Mouse (Mus musculus): Measurements from ENCODE around the gene Actbl2. TPM values are rescaled to one million over a fixed set of nuclear protein-coding genes. Genes with fewer than 3 reads are reported as not detected.

Actbl2 gene
- polyA plus RNA-seq, 1 experiment from 2014 or later: not detected

DNA sequence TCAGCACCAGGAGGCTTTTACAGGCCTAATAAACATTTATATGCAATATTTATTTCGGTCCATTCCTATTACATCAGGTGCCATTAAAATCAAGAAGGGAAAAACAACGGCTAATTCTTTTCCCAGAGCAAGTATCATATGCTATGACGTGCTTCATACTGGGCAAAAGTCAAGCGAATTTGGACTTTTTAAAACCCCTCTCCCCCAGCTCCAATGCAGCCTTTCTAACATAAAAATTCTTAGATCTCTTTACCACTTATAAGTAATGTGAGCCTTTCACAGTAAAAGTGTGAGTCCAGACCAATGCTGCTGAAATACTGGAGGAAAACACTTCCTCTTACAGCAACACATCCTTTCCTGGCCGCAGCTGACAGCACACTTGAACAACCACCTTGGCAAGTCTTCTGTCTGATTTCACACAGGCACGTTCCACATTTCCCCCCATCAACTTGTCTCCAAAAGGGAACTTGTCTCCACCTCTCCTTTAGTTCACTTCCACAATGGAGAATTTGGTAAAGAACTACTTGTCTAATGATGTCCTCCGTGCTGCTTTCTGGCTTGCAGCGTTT, 44.4 kb downstream of the Actbl2 start:
- 81% methylated on average over 8 of the region's 8 CpGs for WGBS
- ATAC-seq: no peak

DNA sequence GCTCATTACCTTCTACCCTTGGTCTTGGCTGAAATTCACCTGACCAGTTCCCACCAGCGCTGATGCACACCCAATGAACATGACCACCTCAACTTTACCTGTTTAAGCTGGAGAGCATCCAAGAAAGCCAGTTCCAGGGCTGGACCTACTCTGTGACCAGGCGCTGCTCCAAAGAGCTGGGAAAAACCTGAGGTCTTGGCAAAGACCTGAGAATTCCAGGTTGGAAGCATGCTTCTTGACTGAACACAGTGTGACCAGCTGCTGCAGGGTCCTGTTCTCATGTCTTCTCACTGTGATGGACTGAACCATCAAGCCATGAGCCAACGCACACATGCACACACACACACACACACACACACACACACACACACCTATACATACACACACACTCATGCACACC, 46.0 kb downstream of the Actbl2 start:
- ATAC-seq: no peak
- Histone ChIP-seq H3K4me1 (replicated peaks; ENCODE audit: control insufficient read depth, insufficient read depth, low read length) (no peaks in the 10 kb centered on the region), H3K4me3 (ENCODE audit: low read depth, low read length) (no peak overlapping the region), H3K9ac (ENCODE audit: low read depth, low read length) (no peak overlapping the region), H3K9me3 (ENCODE audit: control insufficient read depth) (no peaks in the 10 kb centered on the region), H3K4me2 (replicated peaks; ENCODE audit: low read depth) (no peak overlapping the region), H3K36me3 (ENCODE audit: control insufficient read depth, insufficient read depth) (no peaks in the 10 kb centered on the region), H3K27ac (ENCODE audit: low read depth, low read length) (no peak overlapping the region), H3K27me3 (replicated peaks; ENCODE audit: control insufficient read depth, insufficient read depth, low read length) (no peaks in the 10 kb centered on the region)
- TF ChIP-seq CTCF (IDR thresholded peaks at IDR 0.05; ENCODE audit: low read depth): no peak
- 91% methylated on average over 3 of the region's 3 CpGs for WGBS

More for the DNA sequence above, 44.4 kb downstream of the Actbl2 start:
- H3K4me2 ChIP-seq (replicated peaks; ENCODE audit: low read depth): no peak overlapping the region
- no peak overlapping the region for H3K4me3 ChIP-seq (ENCODE audit: low read depth, low read length)
- no peaks in the 10 kb centered on the region for H3K4me1 ChIP-seq (replicated peaks; ENCODE audit: control insufficient read depth, insufficient read depth, low read length)
- H3K9ac ChIP-seq (ENCODE audit: low read depth, low read length): no peak overlapping the region
- H3K27ac ChIP-seq (ENCODE audit: low read depth, low read length): no peak overlapping the region
- no peaks in the 10 kb centered on the region for H3K27me3 ChIP-seq (replicated peaks; ENCODE audit: control insufficient read depth, insufficient read depth, low read length)
- no peak for TF ChIP-seq CTCF (IDR thresholded peaks at IDR 0.05; ENCODE audit: low read depth)
- H3K9me3 ChIP-seq (ENCODE audit: control insufficient read depth): no peaks in the 10 kb centered on the region
- H3K36me3 ChIP-seq (ENCODE audit: control insufficient read depth, insufficient read depth): no peaks in the 10 kb centered on the region

DNA sequence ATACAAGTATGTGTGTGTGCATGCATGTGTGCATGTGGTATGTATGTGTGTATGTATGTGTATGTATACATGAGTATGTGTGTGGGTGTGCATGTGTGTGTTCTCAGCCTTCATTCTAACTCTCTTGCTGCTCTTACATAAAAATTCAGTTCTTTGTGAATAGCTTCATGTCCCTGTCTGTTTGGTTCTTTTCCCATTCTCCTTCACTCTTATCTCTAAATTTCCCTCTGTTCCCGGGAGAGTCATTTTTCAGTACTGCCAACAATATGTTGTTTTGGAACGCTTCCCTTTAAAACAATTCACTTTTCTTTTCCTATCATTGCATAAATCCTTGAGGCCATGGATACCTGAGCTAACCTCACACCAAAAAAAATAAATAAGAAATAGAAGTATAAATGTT, 46.6 kb downstream of the Actbl2 start:
- Histone ChIP-seq H3K27me3 (replicated peaks; ENCODE audit: control insufficient read depth, insufficient read depth, low read length) (no peaks in the 10 kb centered on the region), H3K27ac (ENCODE audit: low read depth, low read length) (no peak overlapping the region), H3K9ac (ENCODE audit: low read depth, low read length) (no peak overlapping the region), H3K9me3 (ENCODE audit: control insufficient read depth) (no peaks in the 10 kb centered on the region), H3K36me3 (ENCODE audit: control insufficient read depth, insufficient read depth) (no peaks in the 10 kb centered on the region), H3K4me2 (replicated peaks; ENCODE audit: low read depth) (no peak overlapping the region), H3K4me3 (ENCODE audit: low read depth, low read length) (no peak overlapping the region), H3K4me1 (replicated peaks; ENCODE audit: control insufficient read depth, insufficient read depth, low read length) (no peaks in the 10 kb centered on the region)
- no peak for TF ChIP-seq CTCF (IDR thresholded peaks at IDR 0.05; ENCODE audit: low read depth)
- ATAC-seq: no peak
- 57% methylated on average over 2 of the region's 2 CpGs for WGBS

- no peak for ATAC-seq
- Histone ChIP-seq H3K4me3 (ENCODE audit: low read depth, low read length) (no peak overlapping the region), H3K27ac (ENCODE audit: low read depth, low read length) (no peak overlapping the region), H3K9ac (ENCODE audit: low read depth, low read length) (no peak overlapping the region), H3K4me2 (replicated peaks; ENCODE audit: low read depth) (no peak overlapping the region), H3K27me3 (replicated peaks; ENCODE audit: control insufficient read depth, insufficient read depth, low read length) (no peaks in the 10 kb centered on the region), H3K4me1 (replicated peaks; ENCODE audit: control insufficient read depth, insufficient read depth, low read length) (no peaks in the 10 kb centered on the region), H3K9me3 (ENCODE audit: control insufficient read depth) (no peaks in the 10 kb centered on the region), H3K36me3 (ENCODE audit: control insufficient read depth, insufficient read depth) (no peaks in the 10 kb centered on the region)
- WGBS: 90% methylated on average over 2 of the region's 2 CpGs
- no peak for TF ChIP-seq CTCF (IDR thresholded peaks at IDR 0.05; ENCODE audit: low read depth)
These were observed 49.4 kb downstream of the Actbl2 start for GRCm38 (mm10) chr13:111304194-111304593.

- no peaks in the 10 kb centered on the region for H3K27me3 ChIP-seq (replicated peaks; ENCODE audit: control insufficient read depth, insufficient read depth, low read length)
- H3K36me3 ChIP-seq (ENCODE audit: control insufficient read depth, insufficient read depth): no peaks in the 10 kb centered on the region
- 94% methylated on average over 5 of the region's 5 CpGs for WGBS
- H3K4me2 ChIP-seq (replicated peaks; ENCODE audit: low read depth): no peak overlapping the region
- TF ChIP-seq CTCF (IDR thresholded peaks at IDR 0.05; ENCODE audit: low read depth): no peak
- ATAC-seq: no peak
- no peak overlapping the region for H3K27ac ChIP-seq (ENCODE audit: low read depth, low read length)
- no peak overlapping the region for H3K9ac ChIP-seq (ENCODE audit: low read depth, low read length)
- no peaks in the 10 kb centered on the region for H3K9me3 ChIP-seq (ENCODE audit: control insufficient read depth)
- no peaks in the 10 kb centered on the region for H3K4me1 ChIP-seq (replicated peaks; ENCODE audit: control insufficient read depth, insufficient read depth, low read length)
- no peak overlapping the region for H3K4me3 ChIP-seq (ENCODE audit: low read depth, low read length)
These were observed 49.9 kb downstream of the Actbl2 start for GRCm38 (mm10) chr13:111304736-111305135.

Other genes starting within 250 kb of the Actbl2 start
- 33.2 and 36.3 TPM in 2 replicates for gene Gpbp1, start 235.1 kb downstream of the Actbl2 start, polyA plus RNA-seq (2015; fragmentation: Nextera tagmentation; extraction: Ambion mirVana)

All from intestine, postnatal 0 days (tissue).